Mouse (Mus musculus): Measurements from ENCODE around the gene Hk2. TPM values are rescaled to one million over a fixed set of nuclear protein-coding genes. Genes with fewer than 3 reads are reported as not detected.

Hk2 gene
- total RNA-seq (2021) = 100 to 1,000 TPM in 1 of 2 experiments, 10 to 100 TPM in 1; 55.7 to 119 TPM
- long read RNA-seq, experiment 1, full-length matches to known transcripts = 19 of 113 reads
- long read RNA-seq, experiment 1, partial matches to known transcripts = 83 of 113 reads
- long read RNA-seq, experiment 1, other reads (novel, unspliced or antisense) = 11 of 113 reads
- long read RNA-seq, experiment 2, full-length matches to known transcripts = 7 of 24 reads
- long read RNA-seq, experiment 2, partial matches to known transcripts = 13 of 24 reads
- long read RNA-seq, experiment 2, other reads (novel, unspliced or antisense) = 4 of 24 reads

DNA sequence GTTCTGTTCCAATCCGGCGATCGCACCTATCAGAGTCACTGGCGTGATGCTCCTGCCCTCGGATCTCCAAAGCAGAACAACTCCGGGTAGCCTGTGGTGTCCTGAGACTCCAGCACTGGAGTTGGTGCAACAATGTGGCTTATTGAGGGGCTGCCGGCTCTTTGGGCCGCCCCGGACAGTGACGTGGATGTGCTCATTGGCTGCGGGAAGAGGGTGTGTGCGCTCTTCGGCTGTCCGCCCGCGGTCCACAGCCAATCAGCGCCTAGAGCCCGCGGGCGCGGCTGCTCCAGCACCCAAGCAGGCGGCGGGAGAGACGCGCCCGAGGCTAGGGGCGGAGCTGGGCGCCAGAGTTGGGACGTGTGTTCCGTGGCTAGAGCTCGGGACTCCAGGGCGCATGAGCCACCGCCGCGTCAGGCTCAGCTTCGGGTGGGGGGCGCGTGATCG, at the start of gene Hk2:
Gene Hk2 (minus strand): TSS at position 134 of the 444 bp plus-strand sequence.
- peak; percentile 92 for DNase-seq

DNA sequence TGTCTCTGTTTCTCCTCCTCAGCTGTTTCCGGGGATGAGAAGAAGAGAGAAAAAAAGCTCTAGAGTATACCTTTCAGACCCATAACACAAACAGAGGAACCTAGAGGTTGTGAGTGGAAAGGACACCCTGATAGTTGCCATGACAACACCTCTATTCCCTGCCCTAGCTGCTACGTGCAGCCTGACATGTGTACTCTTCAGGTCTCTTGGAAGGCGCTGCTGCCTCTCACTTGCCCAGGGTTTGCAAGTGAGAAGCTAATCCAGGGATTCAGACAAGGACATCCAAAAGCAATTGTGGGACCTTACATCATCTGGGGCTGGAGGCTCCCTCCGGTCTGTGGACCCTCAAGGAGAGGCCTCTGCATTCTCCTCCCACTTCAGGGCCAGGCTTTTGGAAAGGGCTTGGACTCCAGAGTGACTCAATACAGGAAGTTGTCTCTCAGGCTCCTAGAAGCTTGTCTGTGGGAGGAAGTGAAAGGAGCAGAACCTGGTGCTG, 47.6 kb upstream of the Hk2 start:
- DNase-seq = peak; percentile 31

DNA sequence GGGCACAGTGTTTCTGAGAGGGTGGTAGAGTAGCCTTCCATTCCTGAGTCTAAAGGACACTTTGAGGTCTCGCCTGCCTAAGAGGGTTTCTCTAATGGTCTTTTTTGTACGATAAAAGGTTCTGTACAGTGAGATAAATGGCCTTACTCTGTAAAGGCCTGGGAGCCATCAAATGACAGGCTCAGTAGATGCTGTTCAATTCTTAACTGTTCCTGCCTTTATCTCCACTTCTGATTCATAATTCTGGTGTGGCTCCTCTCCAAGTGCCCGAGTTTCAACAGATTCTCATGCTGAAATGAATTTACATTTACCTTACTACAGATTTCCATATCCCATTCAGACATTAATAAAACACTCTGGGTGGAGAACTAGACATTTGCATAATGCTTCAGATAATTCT, 46.5 kb upstream of the Hk2 start:
- no peak for DNase-seq

DNA sequence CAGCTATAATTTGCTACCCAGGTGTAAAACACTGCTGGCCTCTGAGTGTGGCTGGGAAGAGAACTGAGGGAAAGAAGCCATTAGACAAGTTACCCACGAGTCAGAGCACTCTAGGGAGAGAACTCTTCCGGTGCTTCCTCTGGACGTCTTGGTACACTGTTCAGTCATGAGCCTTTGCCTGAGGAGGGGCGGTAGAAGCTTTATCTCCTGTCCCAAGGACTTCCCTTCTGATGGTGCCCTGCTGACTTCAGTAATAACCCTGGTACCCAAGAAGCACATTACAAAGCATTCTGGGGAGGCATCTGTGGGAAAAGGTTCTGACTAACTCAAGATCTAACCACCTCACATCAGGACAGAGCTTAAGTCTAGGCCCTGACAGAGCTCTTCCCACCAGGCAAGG, 40.6 kb upstream of the Hk2 start:
- DNase-seq = no peak

DNA sequence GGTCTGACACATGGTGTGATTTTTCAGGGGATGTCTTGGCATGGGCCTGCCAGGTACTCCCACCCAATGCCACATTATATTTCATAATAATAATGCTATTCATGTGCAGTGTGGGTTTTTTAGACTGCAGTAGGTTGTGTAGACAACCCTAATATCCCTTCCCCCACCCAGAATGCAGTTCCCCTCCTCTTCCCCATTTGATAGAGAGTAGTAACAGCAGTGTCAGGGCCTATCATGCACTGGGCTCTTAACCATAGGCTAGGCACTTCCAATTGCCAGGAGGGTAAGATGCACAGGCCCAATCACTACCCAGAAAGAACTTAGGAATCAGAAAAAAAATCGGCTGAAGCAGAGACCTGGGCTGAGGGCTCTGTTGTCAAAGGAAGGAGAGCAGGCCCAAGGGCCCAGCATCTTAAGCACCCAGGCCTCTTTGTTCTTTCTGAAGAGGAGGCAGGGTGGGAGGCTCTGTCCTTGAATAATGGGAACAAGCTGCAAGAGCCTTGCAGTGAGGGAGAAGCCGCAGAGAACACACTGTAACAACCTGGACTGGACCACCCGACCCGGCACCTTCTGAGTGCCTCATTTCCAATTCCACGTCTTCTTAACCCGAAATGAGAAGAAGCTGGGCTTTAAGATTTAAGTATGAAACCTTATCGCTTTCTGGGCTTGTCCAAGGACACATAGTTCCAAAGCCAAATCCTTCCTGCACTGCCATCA, 33.9 kb upstream of the Hk2 start:
- no peak for DNase-seq

DNA sequence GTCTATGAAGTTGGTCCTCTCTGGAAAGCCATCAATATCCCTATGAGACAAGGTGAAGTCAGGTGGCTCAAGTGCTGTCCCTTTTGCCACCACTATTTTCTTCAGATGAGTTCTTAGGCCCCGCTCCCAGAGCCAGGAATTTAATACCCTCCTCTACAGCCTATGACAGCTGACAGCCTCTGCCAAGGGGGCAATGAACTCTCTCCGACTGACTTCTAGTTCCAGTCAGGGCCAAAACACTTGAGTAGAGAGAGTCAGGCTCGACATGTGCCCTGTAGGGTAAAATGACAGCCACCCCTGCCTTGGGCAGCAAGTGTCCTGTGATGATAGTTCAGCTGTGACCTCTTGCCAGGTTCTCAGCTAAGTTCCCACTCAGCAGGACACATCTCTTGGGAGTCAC, 32.7 kb upstream of the Hk2 start:
- DNase-seq = no peak

DNA sequence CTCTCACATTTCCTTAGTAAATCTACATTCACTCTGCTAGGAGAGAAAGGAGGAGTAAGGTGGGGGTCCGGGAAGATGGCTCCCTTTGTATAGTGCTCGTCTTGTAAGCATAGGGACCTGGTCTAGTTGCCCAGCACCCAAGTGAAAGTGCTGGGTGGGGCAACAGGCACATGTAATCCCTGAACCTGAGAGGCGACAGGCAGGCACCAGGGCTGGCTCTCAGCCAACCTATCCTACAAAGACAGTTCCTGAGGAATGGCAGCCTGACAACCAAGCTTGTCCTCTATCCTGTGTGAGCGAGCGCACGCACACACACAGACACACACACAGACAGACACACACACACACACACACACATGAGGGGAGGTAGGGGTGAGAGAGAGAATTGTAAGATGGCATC, 32.2 kb upstream of the Hk2 start:
- DNase-seq = peak; percentile 31

DNA sequence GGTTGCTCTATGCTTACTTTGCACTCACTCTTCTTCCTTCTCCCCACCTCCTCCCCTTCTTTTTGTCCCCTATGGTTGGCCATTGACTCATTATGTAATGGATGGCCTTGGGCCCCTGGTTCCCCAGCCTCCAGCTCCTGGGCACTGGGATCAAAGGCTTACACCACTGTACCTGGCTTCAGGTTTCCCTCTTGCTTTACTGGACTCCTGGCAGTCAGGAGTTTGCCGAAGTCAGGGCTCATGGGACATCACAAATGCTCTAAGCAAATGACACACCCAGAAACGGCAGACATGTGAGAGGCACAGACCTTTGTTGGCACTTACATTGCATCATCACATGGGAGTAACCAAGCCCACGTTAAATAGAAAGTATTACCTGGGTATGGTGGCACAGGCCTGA, 31.6 kb upstream of the Hk2 start:
- DNase-seq = no peak

DNA sequence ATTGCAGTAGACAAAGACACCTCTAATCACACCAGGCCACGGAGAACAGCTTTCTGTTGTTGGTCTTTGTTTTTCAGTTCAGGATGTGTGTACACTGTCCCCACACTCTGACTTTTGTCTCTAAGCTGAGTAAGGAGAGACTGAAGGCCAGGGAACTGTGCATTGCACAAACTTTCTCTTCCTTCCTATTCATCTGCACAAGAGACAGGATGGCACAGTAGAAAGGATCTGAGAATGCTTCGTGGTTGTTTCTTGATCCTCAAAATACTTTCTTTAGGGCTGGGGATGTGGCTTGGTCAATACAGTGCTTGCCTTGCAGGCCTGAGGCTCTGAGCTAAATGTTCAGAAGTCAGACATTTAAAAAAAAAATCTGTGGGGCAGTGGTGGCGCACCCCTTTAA, 30.7 kb upstream of the Hk2 start:
- no peak for DNase-seq

DNA sequence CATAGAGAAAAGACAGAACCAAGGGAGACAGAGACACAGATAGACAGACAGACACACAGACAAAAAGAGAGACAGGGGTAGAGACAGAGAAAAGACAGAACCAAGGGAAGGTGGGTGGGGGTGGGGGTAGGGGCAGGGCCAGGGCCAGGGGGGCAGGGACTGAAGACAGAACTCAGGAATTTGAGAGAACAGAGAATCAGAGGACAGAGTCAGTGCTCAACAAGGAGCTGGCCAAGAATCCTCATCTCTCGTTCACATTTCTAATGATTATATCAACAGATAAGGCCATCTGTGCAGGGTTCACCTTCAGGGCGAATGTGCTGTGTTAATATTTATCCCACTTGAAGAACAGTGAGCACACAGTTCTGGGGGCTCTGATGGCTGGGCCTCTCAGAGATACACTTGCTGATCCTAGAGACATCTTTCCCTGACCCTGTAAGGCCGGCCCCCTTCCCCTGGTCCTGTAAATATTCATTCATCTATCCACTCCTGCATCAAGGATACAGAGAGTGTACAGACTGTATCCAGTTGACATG, 24.0 kb upstream of the Hk2 start:
- no peak for DNase-seq

DNA sequence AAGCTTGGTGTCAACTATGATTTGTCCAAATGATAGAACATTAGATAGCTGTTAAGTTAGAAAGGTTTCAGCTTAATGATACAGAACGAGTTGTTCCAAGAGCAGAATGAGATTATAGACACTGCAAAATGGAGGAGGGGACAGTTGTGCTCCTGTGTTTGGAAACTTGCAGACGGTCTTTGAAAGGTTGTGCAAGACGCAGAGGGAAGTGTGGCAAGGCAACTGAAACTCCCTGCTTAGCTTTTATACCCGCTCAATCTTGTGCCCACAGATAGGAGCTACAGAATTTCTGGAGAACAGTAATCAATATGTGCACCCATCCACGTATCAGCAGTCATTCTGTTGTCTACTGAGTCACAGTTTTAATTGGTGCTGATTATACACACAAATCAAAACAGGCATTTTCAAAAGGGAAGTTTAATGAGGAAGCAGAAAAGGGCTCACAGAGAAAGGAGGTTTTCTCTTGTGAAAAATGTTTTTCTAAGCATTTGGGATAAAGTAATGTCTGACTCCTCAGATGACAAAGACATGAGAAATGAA, 23.1 kb upstream of the Hk2 start:
- no peak for DNase-seq

DNA sequence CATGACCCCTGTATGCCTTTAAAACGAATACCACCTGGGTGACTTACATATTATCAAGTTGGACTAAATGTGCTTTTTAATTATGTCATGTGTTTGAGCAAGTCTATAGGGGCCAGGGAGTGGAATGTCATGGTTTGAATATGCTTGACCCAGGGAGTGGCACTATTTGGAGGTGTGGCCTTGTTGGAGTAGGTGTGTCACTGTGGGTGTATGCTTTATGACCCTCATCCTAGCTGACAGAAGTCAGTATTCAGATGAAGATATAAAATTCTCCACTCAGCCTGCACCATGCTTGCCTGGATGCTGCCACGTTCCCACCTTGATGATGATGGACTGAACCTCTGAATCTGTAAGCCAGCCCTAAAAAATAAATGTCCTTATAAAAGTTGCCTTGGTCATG, 16.6 kb upstream of the Hk2 start:
- DNase-seq = no peak

DNA sequence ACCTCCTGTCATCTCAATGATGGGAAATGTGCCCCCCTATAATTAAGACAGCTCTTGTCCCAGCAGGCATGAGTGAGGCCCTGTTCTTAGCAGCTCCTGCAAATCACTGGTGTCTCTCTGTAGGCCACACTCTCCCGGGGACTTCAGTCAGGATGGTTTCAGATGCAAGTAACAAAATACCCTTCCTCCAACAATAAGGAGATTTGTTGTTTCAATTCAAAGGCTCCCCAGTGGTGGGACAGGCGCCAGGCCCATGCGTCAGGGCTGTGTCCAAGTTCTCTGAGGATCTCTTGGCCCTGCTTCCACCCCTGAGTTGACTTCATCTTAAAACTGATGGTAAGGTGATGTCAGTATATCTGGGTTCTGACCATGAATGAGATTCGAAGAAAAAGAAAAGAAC, 9.7 kb upstream of the Hk2 start:
- no peak for DNase-seq

DNA sequence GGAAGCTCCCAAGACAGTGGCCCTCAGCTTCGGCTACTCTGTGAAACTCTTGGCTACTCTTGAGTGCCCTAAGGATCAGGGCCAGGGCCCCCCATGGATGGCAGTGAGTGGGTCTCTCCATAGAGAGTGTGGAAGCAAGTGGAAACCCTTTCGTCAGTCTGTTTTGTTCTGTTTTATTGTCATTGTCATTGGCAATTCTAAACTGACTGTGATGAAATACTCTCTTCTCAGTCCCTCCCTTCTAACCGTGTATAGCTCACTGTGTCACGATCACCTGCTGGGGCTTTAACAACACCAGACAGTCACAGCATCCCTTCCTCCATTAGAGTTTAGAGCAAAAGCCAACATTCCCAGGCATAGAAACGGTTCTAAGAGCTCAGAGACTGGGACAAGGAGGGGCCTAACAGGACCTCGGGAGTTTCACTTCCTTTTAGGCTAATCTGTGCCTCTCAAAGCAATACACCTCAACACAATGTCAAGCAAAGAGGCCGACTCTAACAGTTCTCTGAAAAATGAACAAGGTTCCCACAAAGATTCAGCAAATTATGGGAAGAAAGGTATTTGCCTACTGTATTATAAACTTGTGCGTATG, 6.6 kb upstream of the Hk2 start:
- no peak for DNase-seq

DNA sequence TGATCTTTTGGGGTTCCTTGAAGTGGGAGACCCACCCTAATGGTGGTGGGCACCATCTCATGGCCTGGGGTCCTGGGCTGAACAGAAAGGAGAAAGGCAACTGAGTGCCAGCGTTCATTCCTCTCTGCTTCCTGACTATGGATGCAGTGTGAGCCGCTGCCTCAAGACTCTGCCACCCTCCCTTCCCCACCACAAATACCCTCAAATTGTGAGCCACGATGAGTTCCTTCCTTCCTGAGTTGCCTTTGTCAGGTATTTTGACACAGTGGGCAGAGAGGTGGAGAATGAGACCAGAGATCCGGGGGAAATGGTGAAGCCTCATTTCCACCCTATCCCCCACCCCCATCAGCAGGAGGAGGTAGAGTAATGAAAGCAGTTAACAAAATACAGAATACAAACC, 6.1 kb upstream of the Hk2 start:
- DNase-seq = no peak

DNA sequence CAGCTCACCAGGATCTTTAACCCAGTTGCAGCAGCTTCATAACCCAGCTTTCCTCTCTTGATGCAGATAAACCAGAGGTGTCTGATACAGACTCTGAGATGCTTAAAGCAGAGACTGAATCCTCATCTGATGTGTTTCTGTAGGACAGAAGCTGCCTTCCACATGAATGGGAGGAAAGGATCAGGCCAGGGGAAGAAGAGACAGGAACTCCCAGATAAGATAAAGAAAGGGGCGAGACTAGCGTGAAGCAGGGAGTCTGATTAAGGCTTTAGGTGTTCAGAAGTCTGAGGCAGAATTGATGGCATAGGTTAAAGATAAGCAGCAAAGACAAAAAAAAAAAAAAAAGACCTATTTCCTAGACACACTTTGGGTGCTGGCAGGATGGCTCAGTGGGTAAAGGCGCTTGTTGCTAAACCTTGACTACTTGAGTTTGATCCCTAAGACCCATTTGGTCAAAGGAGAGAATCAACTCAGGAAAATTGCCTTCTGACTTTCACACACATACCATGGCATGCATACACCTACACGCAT, 2.9 kb upstream of the Hk2 start:
- DNase-seq = no peak

DNA sequence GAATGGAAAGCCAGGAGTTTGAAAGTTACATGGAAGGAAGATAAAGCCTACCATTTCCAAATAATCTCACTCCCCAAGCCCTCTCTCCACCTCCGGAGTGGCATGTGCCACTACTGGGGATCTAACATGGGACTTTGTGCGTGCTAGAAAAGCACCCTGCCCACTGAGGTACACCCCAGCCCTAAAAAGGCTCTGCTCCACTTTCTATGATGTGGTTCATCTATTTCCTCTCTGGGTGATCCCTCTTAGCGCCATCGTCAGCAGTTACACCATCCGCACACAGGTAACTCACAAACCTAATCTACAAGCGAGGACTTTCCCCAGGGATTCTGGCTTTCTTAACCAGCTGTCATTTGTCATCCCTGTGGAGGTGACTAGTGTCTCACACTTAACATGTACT, 1.1 kb upstream of the Hk2 start:
- DNase-seq = no peak

DNA sequence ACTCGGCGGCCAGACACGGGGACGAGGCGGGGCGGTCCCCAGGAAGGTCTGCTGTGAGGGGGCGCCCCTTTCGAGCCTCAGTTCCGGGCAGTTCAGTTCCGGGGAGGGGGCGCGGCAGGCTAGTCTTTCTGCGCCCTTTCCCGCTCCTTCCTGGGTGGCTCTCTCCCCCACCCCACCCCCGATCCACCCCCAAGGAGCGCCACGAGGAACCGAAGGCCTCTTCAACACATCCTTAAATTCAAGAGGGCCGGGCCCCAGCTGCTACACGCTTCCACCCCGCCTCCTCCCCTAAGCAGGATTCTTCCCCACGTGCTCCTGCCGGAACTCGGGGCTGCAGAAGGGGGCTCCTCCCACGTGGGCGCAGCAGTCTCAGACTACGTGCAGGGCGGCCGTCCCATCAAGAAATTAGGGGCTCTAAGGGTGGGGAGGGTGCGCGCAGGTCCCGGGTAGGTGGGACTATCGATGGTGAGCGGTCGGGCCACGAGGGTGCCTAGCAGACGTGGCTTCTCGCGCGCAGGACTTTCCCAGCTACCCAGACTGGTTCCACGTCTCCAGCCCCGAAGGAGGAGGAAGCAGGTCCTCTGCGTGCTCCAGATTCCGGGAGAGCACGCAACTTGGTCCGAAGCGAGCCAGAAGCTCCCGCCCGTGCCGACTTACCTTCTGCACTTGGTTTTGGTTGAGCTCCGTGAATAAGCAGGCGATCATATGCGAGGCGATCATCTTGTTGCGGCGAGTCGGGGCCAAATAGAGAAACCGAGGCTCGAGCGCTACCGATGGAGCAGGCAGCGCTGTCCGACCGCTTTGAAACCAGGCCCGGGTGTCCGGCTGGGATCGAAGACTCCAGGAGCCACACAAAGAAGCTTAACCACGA, 758 bp downstream of the Hk2 start:
- DNase-seq = peak; percentile 59

DNA sequence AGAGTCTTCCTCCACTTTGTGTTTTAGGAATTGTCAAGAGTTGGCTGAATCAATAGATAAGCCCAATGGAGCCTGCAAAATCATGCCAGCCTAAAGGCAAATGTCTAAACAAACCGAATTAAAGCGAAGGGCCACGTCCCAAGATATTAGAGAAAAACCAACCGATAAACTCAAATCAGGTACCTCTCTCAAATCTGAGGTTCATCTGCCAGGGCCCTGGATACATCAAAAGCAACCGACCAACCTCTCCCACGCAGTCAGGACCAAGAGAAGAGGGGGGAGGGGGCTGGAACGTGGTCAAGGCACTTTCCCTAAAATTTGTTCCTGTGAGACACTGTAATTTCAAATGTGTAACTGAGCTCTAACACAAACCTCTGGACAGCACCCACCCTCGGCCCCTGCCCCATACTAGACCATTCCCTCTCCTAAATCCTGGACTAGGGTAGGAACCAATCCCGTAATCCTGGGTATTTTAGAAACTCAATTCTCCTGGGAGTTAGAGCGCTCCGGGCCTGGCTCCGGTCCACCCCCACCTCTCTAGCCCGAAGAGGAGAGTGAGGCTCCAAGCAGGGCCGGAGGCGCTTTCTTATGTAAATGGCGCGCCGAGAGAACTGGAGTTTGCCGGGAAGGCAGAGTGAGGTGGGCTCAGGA, 1.7 kb downstream of the Hk2 start:
- peak; percentile 70 for DNase-seq

DNA sequence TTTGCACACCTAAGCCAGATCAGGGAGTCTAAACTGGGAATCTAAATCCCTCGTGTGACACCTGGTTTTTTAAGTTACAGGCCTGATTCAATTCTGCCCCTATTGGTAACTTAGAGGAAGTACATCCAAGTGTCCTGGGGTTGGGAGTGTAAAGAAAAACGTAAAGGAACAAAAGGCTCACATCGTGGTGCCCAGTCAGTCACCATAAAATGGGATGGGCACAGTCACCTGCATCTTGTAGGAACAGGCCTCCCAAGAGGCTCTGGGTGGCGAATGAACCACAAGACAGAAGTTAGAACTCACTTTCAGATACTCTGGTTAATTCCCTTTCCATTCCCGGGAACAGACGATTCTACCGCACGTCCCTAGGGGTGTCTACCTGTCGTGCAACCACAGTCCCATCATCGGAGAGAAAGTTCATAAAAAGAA, 2.3 kb downstream of the Hk2 start:
- DNase-seq = no peak

DNA sequence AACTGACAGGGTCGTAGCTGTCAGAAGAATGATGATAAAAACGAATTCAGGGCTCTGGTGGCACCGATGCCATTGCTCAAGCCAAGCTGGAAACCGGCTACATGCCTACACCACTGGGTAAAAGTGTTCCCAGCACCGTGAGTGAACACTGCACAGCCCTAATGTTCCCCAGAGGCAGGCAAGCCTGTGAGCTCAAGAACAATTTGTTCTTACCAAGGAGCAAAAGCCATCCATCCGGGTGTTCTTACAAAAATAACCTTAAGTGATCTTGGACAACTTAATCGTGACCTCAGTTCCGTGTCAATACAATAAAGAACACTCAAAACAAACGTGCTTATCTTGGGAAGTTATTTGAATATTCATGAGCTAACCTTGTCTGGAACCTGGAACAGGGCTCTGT, 3.2 kb downstream of the Hk2 start:
- peak; percentile 54 for DNase-seq

Data from adrenal gland, postnatal 10 days (tissue).